Mouse (Mus musculus) embryo, embryonic 11.5 days (tissue): ENCODE measurements around the gene Ogfod3.

Experiments used
- DNase-seq: peaks from one replicate; pipeline ENCODE4 v3.0.0-alpha.2; 2012; ENCODE audit warnings: low read depth, low spot score

Ogfod3 gene

DNA sequence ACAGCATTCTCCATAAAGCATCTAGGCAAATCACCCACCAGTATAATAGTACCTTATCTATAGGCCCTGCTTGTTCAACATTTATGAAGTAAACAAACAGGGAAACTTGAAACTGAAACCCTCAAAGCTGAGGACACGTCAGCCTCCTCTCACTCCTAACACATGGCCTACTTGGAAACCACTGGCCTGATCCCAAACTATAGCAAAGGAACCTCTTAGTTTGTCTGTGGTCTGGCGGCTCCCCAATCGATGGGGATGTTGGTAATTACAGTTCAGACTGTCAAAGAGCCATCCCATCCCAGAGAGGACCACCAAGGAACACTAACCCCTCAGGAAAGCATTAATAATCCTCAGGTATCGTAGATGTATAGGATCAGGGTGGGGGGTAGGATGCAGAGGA lies 4.7 kb downstream of the Ogfod3 start:
- no peak for DNase-seq

DNA sequence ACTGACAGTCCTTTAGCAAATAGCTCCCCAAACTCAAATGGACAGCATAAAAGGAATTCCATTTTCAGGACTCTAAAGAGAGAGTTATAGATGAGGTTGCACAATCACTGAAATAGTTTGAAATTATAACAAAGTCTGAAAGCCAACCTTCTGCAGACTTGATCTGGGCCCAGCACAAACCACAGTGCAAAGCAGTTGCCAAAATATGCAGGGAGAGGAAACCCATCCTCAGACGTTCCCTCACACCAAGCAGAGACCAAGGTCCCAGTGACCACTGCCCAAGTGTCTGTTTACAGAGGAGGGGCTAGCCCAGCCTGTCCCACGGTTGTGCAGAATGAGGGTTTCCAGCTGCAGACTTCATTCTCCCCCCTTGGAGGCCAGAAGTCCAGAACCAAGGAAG lies 5.9 kb downstream of the Ogfod3 start:
- no peak for DNase-seq

DNA sequence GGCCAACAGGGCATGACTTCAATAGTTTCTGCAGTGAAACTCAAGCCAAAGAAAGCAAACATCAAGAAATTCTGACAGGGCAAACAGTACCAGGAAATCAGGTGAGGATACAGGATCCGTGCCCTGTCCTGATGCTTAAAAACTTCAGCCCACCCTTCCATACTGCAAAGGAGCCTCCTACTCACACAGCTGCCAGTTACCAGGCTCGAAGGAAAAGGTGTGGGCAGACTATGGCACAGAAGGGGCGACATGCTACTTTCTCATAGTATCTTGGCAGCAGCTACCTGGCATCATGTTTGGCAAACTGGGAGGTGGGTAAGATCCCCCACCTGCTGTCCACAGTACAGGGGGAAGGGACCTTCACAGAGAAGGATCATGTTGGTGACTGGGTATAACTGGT lies 11.1 kb downstream of the Ogfod3 start:
- DNase-seq: no peak

- no peak for DNase-seq
Observed at GRCm38 (mm10) chr11:121192742-121193141, 11.8 kb downstream of the Ogfod3 start.

DNA sequence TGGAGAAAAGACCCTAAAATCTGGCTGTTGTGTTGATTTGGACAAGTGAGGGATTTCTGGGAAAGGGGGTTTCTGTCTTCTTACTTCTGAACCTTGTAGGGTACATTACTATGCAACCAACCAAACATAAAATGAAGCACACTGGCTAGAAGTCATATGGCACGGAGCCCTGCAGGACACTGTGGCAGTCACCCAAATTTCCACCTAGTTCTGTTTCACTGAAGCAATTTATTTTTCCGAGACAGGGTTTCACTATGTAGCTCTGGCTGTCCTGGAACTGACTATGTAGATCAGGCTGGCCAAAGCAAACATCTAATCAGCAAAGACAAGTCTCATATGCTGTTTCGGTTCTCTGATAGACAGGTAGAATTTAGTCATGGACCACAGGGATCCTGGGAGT lies 14.8 kb downstream of the Ogfod3 start:
- DNase-seq: no peak

GRCm38 (mm10) chr11:121176285-121177270 lies 27.9 kb downstream of the Ogfod3 start:
- peak; percentile 39 for DNase-seq

DNA sequence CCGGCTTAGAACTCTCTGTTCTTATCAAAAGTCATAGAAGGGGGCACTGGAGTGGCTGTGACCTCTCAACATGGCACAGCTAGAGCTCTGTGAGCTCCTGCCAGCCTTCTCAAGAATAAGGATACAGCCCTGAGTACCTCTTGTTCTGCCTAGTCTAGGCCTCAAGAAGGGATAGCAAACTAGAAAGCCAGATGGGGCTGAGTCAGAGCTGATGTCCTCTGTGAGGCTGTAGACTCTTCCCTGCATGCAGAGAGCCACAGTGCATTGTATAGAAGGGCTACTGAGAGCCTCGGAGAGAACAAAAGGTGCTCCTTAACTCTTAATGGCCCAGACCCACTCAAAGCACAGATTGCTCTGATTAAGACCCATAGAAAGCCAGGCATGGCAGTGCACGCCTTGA lies 30.3 kb downstream of the Ogfod3 start:
- DNase-seq: no peak

- no peak for DNase-seq
Observed at GRCm38 (mm10) chr11:121173203-121173602, 31.3 kb downstream of the Ogfod3 start.

DNA sequence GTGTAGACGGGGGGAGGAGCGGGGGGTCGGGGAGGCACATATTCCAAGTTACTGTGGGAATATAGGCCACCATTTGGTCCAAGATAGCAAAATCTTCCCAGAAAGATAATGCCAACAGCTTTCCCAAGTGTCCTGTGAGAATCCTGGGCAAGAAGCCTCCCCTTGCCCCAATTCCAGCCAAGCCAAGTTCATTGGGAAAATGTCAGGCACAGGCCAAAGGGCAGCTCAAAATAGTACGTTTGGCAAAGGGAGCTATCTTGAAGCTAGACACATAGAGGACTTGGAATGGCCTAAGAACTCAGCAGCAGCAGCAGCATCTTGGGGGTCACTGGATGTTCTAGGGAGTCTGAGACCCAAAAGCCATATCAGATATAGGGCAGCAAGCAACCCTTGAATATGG lies 40.8 kb downstream of the Ogfod3 start:
- DNase-seq: no peak

GRCm38 (mm10) chr11:121160636-121161346 lies 43.7 kb downstream of the Ogfod3 start:
- no peak for DNase-seq

DNA sequence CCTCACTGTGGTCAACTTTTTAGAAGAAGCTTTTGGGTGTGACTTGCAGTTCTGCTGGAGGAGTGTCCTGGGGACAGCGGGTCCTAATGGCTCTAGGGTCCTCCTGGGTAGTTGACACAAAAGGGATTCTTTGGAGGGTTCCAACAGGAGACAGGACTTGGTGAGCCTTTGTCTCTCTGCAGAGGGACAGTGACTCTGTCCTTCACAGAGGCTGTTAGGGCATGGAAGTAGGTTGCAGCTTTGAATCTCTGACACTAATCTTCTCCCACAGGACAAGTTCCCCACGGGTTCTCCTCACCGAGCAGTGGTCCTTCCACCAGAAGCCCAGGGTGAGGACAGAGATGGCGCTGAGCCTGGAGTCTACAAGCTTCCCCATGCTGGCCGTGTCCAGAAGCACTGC lies 44.5 kb downstream of the Ogfod3 start, which contains the start of gene Uts2r:
Gene Uts2r, plus strand, starts transcription at position 301 of the 400 bp plus-strand sequence.
- DNase-seq: no peak

DNA sequence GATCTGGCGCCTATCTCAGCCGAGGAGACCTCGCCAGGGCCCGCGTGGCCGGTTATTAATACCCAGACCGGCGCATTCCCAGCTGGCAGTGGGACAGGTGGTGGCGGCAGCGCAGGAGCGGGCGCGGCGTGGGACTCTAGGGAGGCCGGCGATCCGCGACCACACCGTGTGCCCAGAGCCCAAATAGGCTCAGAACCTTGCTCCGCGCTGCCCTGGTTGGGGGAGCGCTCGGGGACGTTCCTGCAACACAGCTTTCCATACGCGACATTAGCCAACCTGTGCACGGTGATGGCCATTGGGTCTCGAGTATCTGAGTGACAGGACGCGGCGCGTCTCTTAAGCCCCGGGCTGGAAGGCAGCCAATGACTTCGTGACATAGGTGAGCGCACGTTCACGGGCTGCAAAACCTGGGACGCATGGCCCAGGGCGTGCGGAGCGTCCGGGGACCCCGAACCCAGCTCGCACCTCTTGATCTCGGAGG lies 48.1 kb downstream of the Ogfod3 start:
- DNase-seq: no peak

GRCm38 (mm10) chr11:121154203-121154602 lies 50.3 kb downstream of the Ogfod3 start:
- DNase-seq: no peak

DNA sequence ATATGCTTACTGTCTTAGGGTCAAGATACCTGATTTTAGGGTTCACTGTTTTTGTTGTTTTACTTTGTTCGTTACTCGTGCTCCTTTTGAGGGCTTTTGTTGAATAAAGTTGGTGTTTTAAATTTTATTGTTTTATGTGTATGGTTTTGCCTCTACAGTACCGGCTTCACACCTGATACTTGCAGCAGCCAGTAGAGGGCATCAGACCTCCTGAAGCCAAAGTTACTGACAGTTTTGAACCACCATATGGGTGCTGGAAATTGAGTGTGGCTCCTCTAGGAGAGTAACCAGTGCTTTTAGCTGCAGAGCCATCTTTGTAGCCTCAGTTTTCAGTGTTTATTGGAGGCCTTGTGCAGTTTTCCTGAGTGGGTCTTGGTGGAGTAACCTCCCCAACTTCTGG lies 56.3 kb downstream of the Ogfod3 start:
- DNase-seq: no peak

GRCm38 (mm10) chr11:121145865-121146264 lies 58.6 kb downstream of the Ogfod3 start, which contains the start of gene Tex19.1:
Gene Tex19.1 (plus strand): TSS chr11:121146143.
- no peak for DNase-seq

DNA sequence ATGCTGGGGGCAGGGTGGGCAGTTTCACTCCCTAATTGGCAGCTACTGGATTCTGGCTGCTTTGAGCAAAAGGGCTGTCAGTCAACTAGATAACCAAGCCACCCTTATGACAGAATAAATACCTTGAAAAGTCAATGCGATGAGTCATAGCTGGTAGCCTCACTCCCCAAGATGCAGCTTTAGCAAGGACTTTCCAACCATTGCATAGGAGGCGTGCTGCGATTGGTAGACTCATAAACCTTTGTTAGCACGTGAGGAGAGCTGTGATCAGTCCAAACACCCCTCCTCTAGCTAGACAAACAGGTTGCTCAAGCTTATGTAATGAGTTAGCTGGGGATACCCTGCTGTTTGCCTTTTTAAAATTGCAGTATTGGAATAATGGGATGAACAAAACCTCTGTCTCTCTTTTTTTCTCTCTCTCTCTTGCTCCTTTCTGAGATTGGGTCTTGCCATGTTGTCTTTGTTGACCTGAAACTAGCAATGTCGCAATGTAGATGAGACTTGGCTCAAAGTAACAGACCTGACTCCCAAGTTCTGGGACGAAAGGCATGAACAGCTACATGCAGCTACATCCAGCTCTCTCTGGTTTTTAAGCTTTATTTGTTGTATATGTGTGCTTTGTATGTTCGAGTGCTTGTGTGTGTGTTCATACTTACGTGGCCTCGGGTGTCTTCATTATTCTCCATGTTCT lies 61.0 kb downstream of the Ogfod3 start:
- DNase-seq: no peak

- no peak for DNase-seq
Observed at GRCm38 (mm10) chr11:121138732-121139131, 65.8 kb downstream of the Ogfod3 start.

- DNase-seq: no peak
Observed at GRCm38 (mm10) chr11:121137682-121138081, 66.8 kb downstream of the Ogfod3 start.

DNA sequence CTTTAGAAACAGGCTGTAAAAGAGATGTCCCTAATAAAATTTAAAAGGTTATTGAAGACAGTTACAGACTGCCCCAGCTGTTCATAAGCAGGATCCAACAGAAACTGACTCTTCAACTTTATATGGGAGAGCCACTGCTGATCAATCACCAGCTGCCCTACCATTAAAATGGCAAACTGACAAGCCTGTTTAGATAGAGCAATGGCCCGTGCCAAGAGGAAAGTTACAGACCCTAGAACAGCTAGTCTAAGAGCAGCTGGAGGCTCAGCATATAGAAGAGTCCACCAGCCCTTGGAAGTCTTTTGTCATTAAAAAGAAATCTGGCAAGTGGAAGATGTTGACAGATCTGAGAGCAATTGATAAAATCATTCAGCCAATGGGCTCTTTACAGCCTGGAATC lies 69.9 kb downstream of the Ogfod3 start:
- DNase-seq: no peak

DNA sequence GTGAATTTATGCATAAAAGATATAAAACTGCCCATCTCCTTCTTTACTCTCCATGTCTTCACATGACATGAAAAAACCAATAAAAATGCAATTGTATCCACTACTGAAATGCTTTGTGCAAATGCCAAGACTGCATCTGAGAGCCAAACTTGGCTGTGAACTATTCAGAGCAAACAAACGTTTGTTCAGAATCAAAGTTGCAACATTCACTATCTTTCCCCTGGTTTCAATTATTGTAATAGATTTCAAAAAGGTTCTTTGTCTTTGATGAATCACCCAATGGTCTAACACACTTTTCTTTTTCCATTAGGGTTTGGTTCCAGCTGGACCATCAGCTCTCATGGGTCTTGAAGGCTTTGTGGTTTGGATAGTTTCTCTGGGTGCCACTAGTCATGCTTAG lies 74.9 kb downstream of the Ogfod3 start:
- no peak for DNase-seq
